Mouse (Mus musculus): ENCODE measurements around the gene Erich6. TPM values are rescaled to one million over a fixed set of nuclear protein-coding genes. Genes with fewer than 3 reads are reported as not detected.
A peak's percentile ranks its signal among the peaks of the same experiment; 100 is the strongest.

Gene Erich6
- polyA plus RNA-seq, 1 experiment from 2014 or later = 0.05 TPM

- Histone ChIP-seq H3K27me3 (ENCODE audit: control insufficient read depth, insufficient read depth, low read length) (no peaks in the 10 kb centered on the region), H3K4me3 (replicated peaks; ENCODE audit: low read length) (peak overlapping the region; percentile 87), H3K9ac (ENCODE audit: low read length) (peak overlapping the region; percentile 100), H3K4me2 (ENCODE audit: low read depth, low read length) (peak overlapping the region; percentile 68), H3K4me1 (ENCODE audit: control insufficient read depth, insufficient read depth, low read length) (peaks cover 5% of the 10 kb centered on the region; the same call in 1 of the 2 replicates), H3K9me3 (replicated peaks; ENCODE audit: control insufficient read depth, low read length) (no peaks in the 10 kb centered on the region), H3K36me3 (ENCODE audit: control insufficient read depth, insufficient read depth, low read length) (peaks cover 10% of the 10 kb centered on the region; the same call in 1 of the 2 replicates), H3K27ac (ENCODE audit: low read length) (peak overlapping the region; percentile 99)
- ATAC-seq (ENCODE audit: insufficient read depth, low FRiP score) = peak; percentile 74
- WGBS = under 1% methylated on average over 36 of the region's 36 CpGs
Measured at GRCm38 (mm10) chr3:58577067-58577503, 59.9 kb downstream of the Erich6 start.

GRCm38 (mm10) chr3:58576137-58577066 is 60.6 kb downstream of the Erich6 start, which contains the start of gene Selenot:
TSS of gene Selenot (plus strand) at chr3:58576636.
- peak within 1 kb of the TSS; percentile 87 for H3K4me3 ChIP-seq (replicated peaks; ENCODE audit: low read length)
- H3K9ac ChIP-seq (ENCODE audit: low read length) = peak within 1 kb of the TSS; percentile 100
- peak within 1 kb of the TSS; percentile 68 for H3K4me2 ChIP-seq (ENCODE audit: low read depth, low read length)
- H3K4me1 ChIP-seq (ENCODE audit: control insufficient read depth, insufficient read depth, low read length) = peaks cover 2% of the 10 kb centered on the region; the same call in 1 of the 2 replicates
- H3K36me3 ChIP-seq (ENCODE audit: control insufficient read depth, insufficient read depth, low read length) = peaks cover 10% of the 10 kb centered on the region; the same call in 1 of the 2 replicates
- no peaks in the 10 kb centered on the region for H3K27me3 ChIP-seq (ENCODE audit: control insufficient read depth, insufficient read depth, low read length)
- peak within 1 kb of the TSS; percentile 99 for H3K27ac ChIP-seq (ENCODE audit: low read length)
- peak; percentile 94 for ATAC-seq (ENCODE audit: insufficient read depth, low FRiP score)
- no peaks in the 10 kb centered on the region for H3K9me3 ChIP-seq (replicated peaks; ENCODE audit: control insufficient read depth, low read length)
- 2% methylated on average over 59 of the region's 59 CpGs for WGBS

- H3K36me3 ChIP-seq (ENCODE audit: control insufficient read depth, insufficient read depth, low read length) = no peaks in the 10 kb centered on the region
- no peak overlapping the region for H3K4me3 ChIP-seq (replicated peaks; ENCODE audit: low read length)
Measured at GRCm38 (mm10) chr3:58570821-58571220, 66.2 kb downstream of the Erich6 start.

More at GRCm38 (mm10) chr3:58570821-58571220, 66.2 kb downstream of the Erich6 start:
- Histone ChIP-seq H3K9ac (ENCODE audit: low read length) (no peak overlapping the region), H3K27ac (ENCODE audit: low read length) (no peak overlapping the region), H3K9me3 (replicated peaks; ENCODE audit: control insufficient read depth, low read length) (no peaks in the 10 kb centered on the region), H3K27me3 (ENCODE audit: control insufficient read depth, insufficient read depth, low read length) (no peaks in the 10 kb centered on the region), H3K4me1 (ENCODE audit: control insufficient read depth, insufficient read depth, low read length) (no peaks in the 10 kb centered on the region), H3K4me2 (ENCODE audit: low read depth, low read length) (no peak overlapping the region)
- ATAC-seq (ENCODE audit: insufficient read depth, low FRiP score) = no peak
- WGBS = 78% methylated on average over 3 of the region's 3 CpGs

Other genes starting within 250 kb of the Erich6 start
- 4.8 and 5.9 TPM in 2 replicates for gene Tsc22d2, start 222.5 kb downstream of the Erich6 start, polyA plus RNA-seq (2015; fragmentation: Nextera tagmentation; extraction: Ambion mirVana)
- 47.5 and 51.3 TPM in 2 replicates for gene Eif2a, start 111.4 kb downstream of the Erich6 start, polyA plus RNA-seq (2015; fragmentation: Nextera tagmentation; extraction: Ambion mirVana)
- 218 and 219 TPM in 2 replicates for gene Serp1, start 111.3 kb downstream of the Erich6 start, polyA plus RNA-seq (2015; fragmentation: Nextera tagmentation; extraction: Ambion mirVana)
- 18.1 and 20.1 TPM in 2 replicates for gene Selenot, start 60.6 kb downstream of the Erich6 start, polyA plus RNA-seq (2015; fragmentation: Nextera tagmentation; extraction: Ambion mirVana)
- gene Siah2, start 55.2 kb upstream of the Erich6 start, polyA plus RNA-seq (2015; fragmentation: Nextera tagmentation; extraction: Ambion mirVana) = 2.2 and 3.1 TPM in 2 replicates
- not detected in 2 replicates for gene Mindy4b-ps, start 185.1 kb upstream of the Erich6 start, polyA plus RNA-seq (2015; fragmentation: Nextera tagmentation; extraction: Ambion mirVana)
- not detected in 2 replicates for gene Clrn1, start 248.1 kb upstream of the Erich6 start, polyA plus RNA-seq (2015; fragmentation: Nextera tagmentation; extraction: Ambion mirVana)